Mouse (Mus musculus) E14TG2a.4 (cell line): ENCODE measurements at regions not wholly inside any gene's neighbourhood (a gene's known extent, or its start where the extent isn't known, plus 50 kb on each side); places are given as distances from the start of the nearest gene placed in this dataset.

Source experiments
- CTCF ChIP-seq: conservative IDR thresholded peaks from 2 replicates; pipeline ENCODE4 v1.5.1; 2014; ENCODE audit warnings: low read length
- POU5F1 ChIP-seq: IDR thresholded peaks from 2 replicates; pipeline ENCODE4 v1.6.1; 2014; ENCODE audit warnings: low read length, borderline replicate concordance

DNA sequence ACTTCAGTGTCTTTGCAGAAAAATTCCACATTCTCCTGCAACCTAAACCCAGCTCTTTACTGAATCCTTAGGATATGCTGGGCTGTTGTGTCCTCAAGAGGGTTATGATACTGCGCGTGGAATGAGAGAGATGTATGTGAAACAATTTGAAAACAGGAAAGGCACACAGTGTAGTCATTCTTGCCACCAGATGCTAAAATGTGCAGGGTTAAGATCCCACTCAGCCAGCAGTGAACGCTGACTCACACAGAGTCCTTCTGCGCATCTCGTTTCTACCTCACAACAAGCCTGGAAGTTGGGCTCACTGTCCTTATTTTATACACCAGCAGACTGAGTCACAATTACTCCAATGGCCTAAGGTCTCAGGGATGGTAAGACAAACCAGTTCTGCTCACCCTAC lies 59.9 kb upstream of the Max start:
- TF ChIP-seq CTCF (no peak), POU5F1 (no peak)
